Mouse (Mus musculus) embryonic facial prominence, embryonic 11.5 days (tissue): ENCODE data around the gene Map1a. TPM values are rescaled to one million over a fixed set of nuclear protein-coding genes. Genes with fewer than 3 reads are reported as not detected.

Experiments
- ATAC-seq: fragments of 200-750 bp; cut with Nextera tagmentation; replicated peaks from 2 replicates; pipeline ENCODE4 v1.8.0; 2017; ENCODE audit warnings: low read depth; ENCODE audit not compliant: insufficient number of reproducible peaks, low FRiP score, low TSS enrichment
- DNase-seq: peaks from one replicate; pipeline ENCODE4 v3.0.0-alpha.2; 2015; ENCODE audit warnings: low spot score
- H3K27ac ChIP-seq: fragments of 300-500 bp; sonication (generic); replicated peaks from 2 replicates; pipeline ENCODE4 v1.5.1; 2014; ENCODE audit warnings: mild to moderate bottlenecking, low read depth, low read length, control low read depth
- H3K27me3 ChIP-seq: fragments of 300-500 bp; sonication (generic); 2 replicates; pipeline ENCODE4 v1.6.1; 2014; ENCODE audit warnings: mild to moderate bottlenecking, low read length, moderate library complexity, mixed read lengths; ENCODE audit not compliant: control insufficient read depth, insufficient read depth
- H3K36me3 ChIP-seq: fragments of 300-500 bp; sonication (generic); replicated peaks from 2 replicates; pipeline ENCODE4 v1.6.1; 2014; ENCODE audit warnings: low read depth, mild to moderate bottlenecking, low read length, moderate library complexity, mixed read lengths; ENCODE audit not compliant: control insufficient read depth, insufficient read depth
- H3K4me1 ChIP-seq: fragments of 300-500 bp; sonication (generic); 2 replicates; pipeline ENCODE4 v1.6.1; 2014; ENCODE audit warnings: low read length, mixed read lengths; ENCODE audit not compliant: control insufficient read depth, insufficient read depth
- H3K4me2 ChIP-seq: fragments of 300-500 bp; sonication (generic); 2 replicates; pipeline ENCODE4 v1.6.1; 2014; ENCODE audit warnings: low read depth, mild to moderate bottlenecking, control low read depth, low read length, moderate library complexity
- H3K4me3 ChIP-seq: fragments of 300-500 bp; sonication (generic); 2 replicates; pipeline ENCODE4 v1.5.1; 2014; ENCODE audit warnings: low read depth, low read length, control low read depth
- H3K9ac ChIP-seq: fragments of 300-500 bp; sonication (generic); replicated peaks from 2 replicates; pipeline ENCODE4 v1.6.1; 2014; ENCODE audit warnings: mild to moderate bottlenecking, control low read depth, low read length
- H3K9me3 ChIP-seq: fragments of 300-500 bp; sonication (generic); replicated peaks from 2 replicates; pipeline ENCODE4 v1.6.1; 2016; ENCODE audit warnings: mild to moderate bottlenecking, low read length, inconsistent platforms, mixed read lengths; ENCODE audit not compliant: control insufficient read depth
- WGBS: fragments of 180-500 bp; shearing (Covaris S2); extraction: QIAGEN DNeasy Blood & Tissue Kit; methylation state at CpG from one replicate; pipeline ENCODE4 v1.1.7; 2014; 5-methylcytosine and 5-hydroxymethylcytosine counted together
- polyA plus RNA-seq: library from polyadenylated mRNA; unstranded; fragments of >200 nt; fragmentation: Nextera tagmentation; extraction: Ambion mirVana; gene quantifications from 2 replicates; pipeline ENCODE4 v1.2.1, GENCODE M21; 2014

The Map1a gene
- polyA plus RNA-seq, 1 experiment from 2014 or later = 4.0 TPM

DNA sequence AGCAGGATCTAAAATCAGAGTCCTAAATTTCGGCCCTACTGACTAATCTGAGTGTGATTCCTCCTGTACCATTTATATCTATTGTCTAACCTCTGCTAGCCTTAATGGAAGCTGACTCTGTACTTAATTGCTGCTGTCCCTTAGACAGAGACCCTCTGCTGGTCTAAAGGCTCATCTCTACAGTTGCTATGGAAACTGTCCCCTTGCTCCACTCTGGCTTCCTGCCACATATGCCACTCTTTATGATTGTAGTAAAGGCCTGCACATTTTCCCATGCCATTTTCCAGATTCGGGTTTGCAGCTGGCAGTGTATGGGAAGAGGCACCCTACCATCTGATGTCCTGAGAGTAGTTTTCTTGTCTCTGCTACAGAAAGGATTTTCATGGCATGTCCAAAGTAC is 1.6 kb upstream of the Map1a start:
- no peak overlapping the region for H3K4me3 ChIP-seq
- H3K27me3 ChIP-seq = no peaks in the 10 kb centered on the region
- H3K27ac ChIP-seq = no peak overlapping the region
- WGBS = 67% methylated on average over 2 of the region's 2 CpGs
- no peak overlapping the region for H3K9ac ChIP-seq
- ATAC-seq (no peak), DNase-seq (no peak)
- no peak overlapping the region for H3K4me2 ChIP-seq
- no peaks in the 10 kb centered on the region for H3K9me3 ChIP-seq
- H3K4me1 ChIP-seq = no peaks in the 10 kb centered on the region
- no peaks in the 10 kb centered on the region for H3K36me3 ChIP-seq

DNA sequence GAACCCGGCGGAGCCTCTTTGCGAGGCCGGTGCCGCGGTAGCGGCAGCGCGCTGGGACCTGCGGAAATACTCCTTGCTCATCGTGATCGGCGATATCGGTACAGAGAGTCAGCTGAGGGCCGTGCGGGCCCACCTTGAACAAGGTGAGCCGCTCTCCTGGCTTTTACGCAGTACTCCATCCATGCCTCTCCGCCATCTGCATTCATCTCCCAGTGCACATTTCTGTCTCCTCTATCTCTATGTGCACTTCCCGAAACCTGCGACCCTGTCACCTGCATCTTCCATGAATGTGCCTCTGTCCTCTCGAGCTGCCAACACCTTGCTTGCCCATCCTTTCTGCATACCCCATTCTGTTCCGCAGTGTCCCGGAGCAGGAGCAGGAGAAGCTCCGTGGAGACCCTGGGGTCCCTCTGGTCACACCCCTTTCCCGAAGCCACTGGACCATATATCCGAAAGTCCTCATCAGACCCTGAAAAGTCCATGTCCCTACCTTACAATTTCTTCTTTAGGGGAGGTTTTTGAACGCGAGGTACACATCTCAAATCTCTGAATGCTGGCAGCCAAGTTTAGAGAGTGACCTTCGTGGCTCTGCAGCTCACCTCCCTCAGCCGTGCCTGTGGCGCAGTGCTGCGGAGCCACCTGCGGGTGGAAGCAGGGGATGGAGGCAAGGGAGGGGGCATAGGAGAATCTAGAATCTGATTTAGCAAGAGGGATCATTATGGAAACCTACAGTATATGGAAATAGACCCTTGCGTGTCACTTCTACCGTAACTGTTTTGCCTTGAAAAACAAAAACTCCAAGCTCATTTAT is 535 bp downstream of the Map1a start:
- peak overlapping the region; percentile 3; the same call in 1 of the 2 replicates for H3K9ac ChIP-seq
- H3K36me3 ChIP-seq = no peaks in the 10 kb centered on the region
- 4% methylated on average over 27 of the region's 36 CpGs for WGBS
- ATAC-seq (peak; percentile 50), DNase-seq (peak; percentile 32)
- H3K27ac ChIP-seq = no peak overlapping the region
- no peaks in the 10 kb centered on the region for H3K27me3 ChIP-seq
- peak overlapping the region; percentile 58 for H3K4me2 ChIP-seq
- no peaks in the 10 kb centered on the region for H3K9me3 ChIP-seq
- peaks cover 4% of the 10 kb centered on the region; the same call in 1 of the 2 replicates for H3K4me1 ChIP-seq
- peak overlapping the region; percentile 48 for H3K4me3 ChIP-seq

DNA sequence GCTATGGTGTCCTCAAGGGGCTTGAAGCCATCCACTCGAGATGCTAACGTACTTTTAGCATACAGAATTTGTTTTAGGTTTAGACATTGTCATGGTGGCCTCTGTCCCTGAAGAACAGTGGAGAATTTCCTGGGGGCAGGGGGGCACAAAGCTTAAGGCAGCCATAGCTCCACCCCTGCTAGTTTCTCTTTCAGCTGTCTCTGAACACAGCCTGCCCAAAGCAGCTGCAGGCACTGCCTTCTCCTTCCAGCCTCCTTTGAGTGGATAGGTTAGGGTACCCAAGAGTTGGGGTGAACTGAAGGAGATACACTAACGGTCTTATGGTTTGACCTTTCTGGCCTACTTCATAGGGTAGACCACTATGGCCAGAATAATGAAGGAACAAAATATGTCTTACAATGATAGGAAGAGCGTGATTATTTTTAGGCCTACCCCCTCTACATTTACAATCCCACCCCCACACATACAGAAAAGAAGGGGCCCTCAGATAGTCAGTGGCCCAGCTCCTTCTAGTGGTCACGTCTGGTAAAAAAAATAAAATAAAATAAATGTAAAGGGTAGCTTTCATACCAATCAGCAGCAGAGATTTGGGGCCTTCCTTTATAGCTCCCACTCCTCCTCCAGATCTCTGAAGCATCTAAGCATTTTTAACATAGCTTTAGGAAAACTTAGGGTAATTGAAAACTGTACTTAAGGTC is 3.1 kb downstream of the Map1a start:
- no peak overlapping the region for H3K4me2 ChIP-seq
- no peak overlapping the region for H3K9ac ChIP-seq
- H3K27ac ChIP-seq = no peak overlapping the region
- peaks cover 18% of the 10 kb centered on the region for H3K4me1 ChIP-seq
- H3K27me3 ChIP-seq = peaks cover 16% of the 10 kb centered on the region
- 68% methylated on average over 5 of the region's 5 CpGs for WGBS
- DNase-seq (no peak), ATAC-seq (no peak)
- no peaks in the 10 kb centered on the region for H3K9me3 ChIP-seq
- H3K36me3 ChIP-seq = no peaks in the 10 kb centered on the region
- H3K4me3 ChIP-seq = no peak overlapping the region

DNA sequence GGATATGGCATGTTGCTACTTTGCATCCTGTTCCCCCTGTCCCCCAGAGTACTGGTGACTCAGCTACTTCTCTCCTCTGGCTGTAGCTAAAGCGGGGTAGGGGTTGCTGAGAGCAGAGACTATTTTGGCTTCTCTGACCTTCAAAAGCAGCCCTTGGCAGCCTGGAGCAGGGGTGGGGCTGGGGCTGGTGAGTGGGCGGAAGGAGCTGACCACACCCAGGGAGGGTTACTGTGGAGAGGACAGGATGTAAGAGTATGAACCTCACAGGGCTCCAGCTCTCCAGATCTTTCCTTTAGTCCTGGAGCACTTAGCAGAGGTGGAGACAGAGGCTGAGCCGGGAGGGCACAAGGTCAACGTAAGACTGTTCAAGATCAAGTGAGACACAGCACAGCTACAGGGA is 4.8 kb downstream of the Map1a start:
- no peaks in the 10 kb centered on the region for H3K36me3 ChIP-seq
- no peak overlapping the region for H3K4me3 ChIP-seq
- no peak overlapping the region for H3K4me2 ChIP-seq
- H3K9ac ChIP-seq = no peak overlapping the region; the same call in 1 of the 2 replicates
- no peaks in the 10 kb centered on the region for H3K9me3 ChIP-seq
- no peak for DNase-seq
- H3K27ac ChIP-seq = no peak overlapping the region
- peaks cover 18% of the 10 kb centered on the region for H3K4me1 ChIP-seq
- peaks cover 21% of the 10 kb centered on the region for H3K27me3 ChIP-seq
- ATAC-seq = no peak
- WGBS = 24% methylated on average over 4 of the region's 4 CpGs

DNA sequence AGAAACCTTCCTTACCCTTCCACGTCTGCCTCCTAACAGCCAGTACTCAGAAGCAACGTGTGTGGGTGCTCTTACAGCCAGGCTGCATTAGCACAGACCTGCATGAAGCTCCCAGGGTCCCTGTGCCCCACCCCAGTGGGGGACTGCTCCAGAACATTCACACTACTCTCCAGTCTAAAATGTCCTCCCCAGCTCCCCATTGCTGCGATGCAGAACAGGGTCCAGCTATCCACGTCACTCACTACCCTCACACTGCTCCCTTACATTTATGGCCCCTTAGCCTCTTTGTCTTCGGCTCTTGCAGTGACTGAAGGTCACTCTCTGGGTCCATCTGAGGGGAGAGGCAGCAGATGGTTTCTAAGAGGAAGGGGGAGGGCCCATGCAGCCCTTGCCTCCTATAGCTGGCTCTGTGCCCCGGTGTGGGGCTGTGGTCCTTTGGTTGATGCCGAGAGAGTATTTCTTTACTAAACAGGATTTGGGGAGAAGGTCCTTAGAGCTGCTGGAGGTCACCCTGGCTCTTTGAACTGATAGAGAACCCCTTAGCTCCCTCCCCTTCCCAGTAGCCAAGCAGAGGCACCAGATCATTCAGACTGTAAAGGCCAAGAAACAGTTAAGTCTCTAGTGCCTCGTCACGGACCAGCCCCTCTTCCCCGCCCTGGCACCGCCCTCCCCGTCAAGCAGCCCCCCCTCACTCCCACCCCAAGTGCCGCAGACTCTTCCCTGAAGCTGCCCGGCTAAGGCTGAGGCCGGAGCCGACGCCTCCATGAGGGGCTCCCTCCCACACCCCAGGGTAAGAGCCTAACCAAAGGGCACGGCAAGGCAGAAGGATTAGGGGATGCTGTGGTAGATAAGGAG is 5.6 kb downstream of the Map1a start:
- peak overlapping the region; percentile 67 for H3K4me2 ChIP-seq
- peak overlapping the region; percentile 43 for H3K9ac ChIP-seq
- H3K27me3 ChIP-seq = peaks cover 21% of the 10 kb centered on the region
- peak overlapping the region; percentile 36 for H3K4me3 ChIP-seq
- H3K4me1 ChIP-seq = peaks cover 18% of the 10 kb centered on the region
- no peaks in the 10 kb centered on the region for H3K9me3 ChIP-seq
- peak; percentile 64 for ATAC-seq
- no peaks in the 10 kb centered on the region for H3K36me3 ChIP-seq
- WGBS = under 1% methylated on average over 18 of the region's 18 CpGs
- peak; percentile 68 for DNase-seq
- H3K27ac ChIP-seq = no peak overlapping the region

DNA sequence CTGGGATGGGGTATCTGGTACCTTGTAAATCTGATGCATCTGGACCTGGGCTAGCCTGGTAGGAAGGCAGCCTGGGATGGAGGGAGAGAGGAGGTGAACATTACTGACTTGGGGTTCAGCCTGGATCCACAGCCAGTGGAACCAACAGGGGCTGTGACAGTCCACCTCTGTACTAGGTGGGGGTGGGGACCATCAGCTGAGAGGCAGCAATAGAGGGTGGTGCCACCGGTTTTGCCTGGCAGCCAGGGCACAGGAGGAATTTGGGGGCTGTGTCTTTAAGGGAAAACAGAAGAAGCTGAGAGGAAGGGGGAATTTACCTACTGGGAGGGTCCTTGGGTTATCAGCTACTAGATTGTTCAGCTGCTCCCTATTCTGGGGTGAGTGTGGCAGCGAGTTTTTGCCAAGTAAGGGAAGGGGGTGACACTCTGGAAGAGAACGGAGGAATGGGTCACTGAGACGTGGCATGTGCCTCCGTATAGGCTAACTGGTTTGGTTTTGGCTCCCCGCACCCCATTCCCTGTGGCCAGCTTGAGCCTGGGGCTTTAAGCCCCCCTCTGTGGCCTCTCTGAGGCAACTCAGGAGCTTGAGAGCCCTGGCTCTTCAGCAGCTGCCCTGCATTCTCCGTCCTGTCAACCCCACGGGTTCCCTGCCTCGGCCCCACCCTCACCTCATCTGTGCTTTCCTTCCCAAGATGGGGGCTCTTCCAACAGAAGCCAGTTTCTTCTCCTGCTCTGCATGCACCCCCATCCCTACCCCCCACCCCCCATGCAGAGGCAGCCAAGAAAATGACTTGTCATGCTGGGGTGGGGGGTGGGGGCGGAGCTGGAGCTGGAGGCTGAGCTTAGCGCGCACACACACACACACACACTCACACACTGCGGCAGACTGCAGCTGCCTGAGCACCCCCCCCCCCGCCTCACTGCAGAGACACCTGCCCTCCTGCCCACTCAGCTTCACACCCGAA is 6.5 kb downstream of the Map1a start:
- Histone ChIP-seq H3K36me3 (no peaks in the 10 kb centered on the region), H3K27me3 (peaks cover 21% of the 10 kb centered on the region), H3K27ac (no peak overlapping the region), H3K4me1 (peaks cover 18% of the 10 kb centered on the region), H3K9me3 (no peaks in the 10 kb centered on the region), H3K4me3 (peak overlapping the region; percentile 36), H3K4me2 (peak overlapping the region; percentile 67), H3K9ac (peak overlapping the region; percentile 43)
- ATAC-seq = peak; percentile 46; the same call in 1 of the 2 replicates
- DNase-seq = peak; percentile 33
- 2% methylated on average over 15 of the region's 15 CpGs for WGBS

DNA sequence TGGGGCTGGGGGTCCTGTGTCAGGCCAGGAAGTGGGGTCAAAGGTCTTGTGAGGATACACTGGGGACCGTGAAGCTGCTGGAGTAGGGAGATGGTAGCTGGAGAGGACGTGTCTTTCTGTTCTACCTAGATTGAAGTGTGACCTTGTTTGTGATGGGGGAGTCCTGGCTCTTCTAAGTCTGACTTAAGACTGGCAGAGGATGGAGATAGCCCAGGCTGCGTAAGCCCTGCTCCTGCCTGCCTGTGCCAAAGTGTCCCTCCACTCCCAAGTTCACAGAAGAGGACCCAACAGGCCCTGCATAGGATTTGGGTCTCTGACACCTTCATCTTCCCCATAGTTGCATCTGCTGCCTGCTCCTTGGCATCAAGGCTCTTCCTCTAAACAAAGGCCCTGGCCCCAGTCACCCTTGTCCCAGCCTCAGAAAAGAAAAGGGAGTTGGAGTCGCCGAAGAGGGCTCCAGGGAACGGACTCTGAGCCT is 7.4 kb downstream of the Map1a start:
- ATAC-seq = no peak
- Histone ChIP-seq H3K4me1 (peaks cover 18% of the 10 kb centered on the region), H3K4me3 (peak overlapping the region; percentile 36; the same call in 1 of the 2 replicates), H3K9ac (no peak overlapping the region; the same call in 1 of the 2 replicates), H3K27me3 (peaks cover 21% of the 10 kb centered on the region), H3K9me3 (no peaks in the 10 kb centered on the region), H3K36me3 (no peaks in the 10 kb centered on the region), H3K27ac (no peak overlapping the region), H3K4me2 (peak overlapping the region; percentile 67)
- 8% methylated on average over 6 of the region's 6 CpGs for WGBS
- DNase-seq = peak; percentile 26
